Mouse (Mus musculus) embryonic facial prominence, embryonic 12.5 days (tissue): Measurements from ENCODE around the gene Zdhhc14. TPM values are rescaled to one million over a fixed set of nuclear protein-coding genes. Genes with fewer than 3 reads are reported as not detected.

Source experiments
- ATAC-seq: fragments of 200-750 bp; cut with Nextera tagmentation; 2 replicates; pipeline ENCODE4 v1.8.0; 2017; ENCODE audit not compliant: insufficient number of reproducible peaks, insufficient read depth, low FRiP score, low TSS enrichment
- H3K27ac ChIP-seq: fragments of 300-500 bp; sonication (generic); 2 replicates; pipeline ENCODE4 v1.5.1; 2016; ENCODE audit warnings: mild to moderate bottlenecking
- H3K27me3 ChIP-seq: fragments of 300-500 bp; sonication (generic); 2 replicates; pipeline ENCODE4 v1.6.1; 2016; ENCODE audit warnings: mild to moderate bottlenecking, moderate library complexity
- H3K36me3 ChIP-seq: fragments of 300-500 bp; sonication (generic); 2 replicates; pipeline ENCODE4 v1.6.1; 2016; ENCODE audit warnings: mild to moderate bottlenecking
- H3K4me1 ChIP-seq: fragments of 300-500 bp; sonication (generic); 2 replicates; pipeline ENCODE4 v1.6.1; 2016
- H3K4me2 ChIP-seq: fragments of 300-500 bp; sonication (generic); replicated peaks from 2 replicates; pipeline ENCODE4 v1.6.1; 2016; ENCODE audit warnings: mild to moderate bottlenecking, moderate library complexity
- H3K4me3 ChIP-seq: fragments of 300-500 bp; sonication (generic); 2 replicates; pipeline ENCODE4 v1.5.1; 2016; ENCODE audit warnings: mild to moderate bottlenecking
- H3K9ac ChIP-seq: fragments of 300-500 bp; sonication (generic); 2 replicates; pipeline ENCODE4 v1.6.1; 2016; ENCODE audit warnings: mild to moderate bottlenecking, moderate library complexity
- H3K9me3 ChIP-seq: fragments of 300-500 bp; sonication (generic); 2 replicates; pipeline ENCODE4 v1.6.1; 2016; ENCODE audit warnings: mild to moderate bottlenecking, moderate library complexity
- WGBS: fragments of 180-500 bp; shearing (Covaris S2); methylation state at CpG from one replicate; pipeline ENCODE4 v1.1.7; 2016; 5-methylcytosine and 5-hydroxymethylcytosine counted together
- polyA plus RNA-seq: library from polyadenylated mRNA; unstranded; fragments of >200 nt; fragmentation: Nextera tagmentation; extraction: Ambion mirVana; gene quantifications from 2 replicates; pipeline ENCODE4 v1.2.1, GENCODE M21; 2016

Zdhhc14 gene
- polyA plus RNA-seq, 1 experiment from 2014 or later, result 4.0 TPM

DNA sequence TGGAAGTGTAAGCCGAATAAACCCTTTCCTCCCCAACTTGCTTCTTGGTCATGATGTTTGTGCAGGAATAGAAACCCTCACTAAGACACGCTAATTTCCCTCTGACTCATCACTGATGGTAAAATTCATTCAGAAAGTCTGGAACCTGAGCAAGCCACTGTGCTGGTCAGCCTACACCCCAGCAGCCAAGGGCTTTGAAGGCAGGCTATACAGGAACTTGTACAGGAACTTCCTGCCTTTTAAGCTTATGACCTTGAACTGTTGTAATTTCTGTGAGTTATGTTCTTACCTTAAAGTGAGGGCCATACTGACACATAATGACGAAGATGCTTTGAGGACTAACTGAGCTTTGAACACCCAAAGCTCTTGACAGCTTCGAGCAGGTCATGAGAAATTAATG lies 67.9 kb downstream of the Zdhhc14 start:
- 85% methylated on average over 4 of the region's 4 CpGs for WGBS
- Histone ChIP-seq H3K4me1 (no peaks in the 10 kb centered on the region), H3K27ac (no peak overlapping the region), H3K4me3 (no peak overlapping the region), H3K9me3 (no peaks in the 10 kb centered on the region), H3K9ac (no peak overlapping the region), H3K4me2 (no peak overlapping the region), H3K27me3 (no peaks in the 10 kb centered on the region), H3K36me3 (no peaks in the 10 kb centered on the region)
- no peak for ATAC-seq

DNA sequence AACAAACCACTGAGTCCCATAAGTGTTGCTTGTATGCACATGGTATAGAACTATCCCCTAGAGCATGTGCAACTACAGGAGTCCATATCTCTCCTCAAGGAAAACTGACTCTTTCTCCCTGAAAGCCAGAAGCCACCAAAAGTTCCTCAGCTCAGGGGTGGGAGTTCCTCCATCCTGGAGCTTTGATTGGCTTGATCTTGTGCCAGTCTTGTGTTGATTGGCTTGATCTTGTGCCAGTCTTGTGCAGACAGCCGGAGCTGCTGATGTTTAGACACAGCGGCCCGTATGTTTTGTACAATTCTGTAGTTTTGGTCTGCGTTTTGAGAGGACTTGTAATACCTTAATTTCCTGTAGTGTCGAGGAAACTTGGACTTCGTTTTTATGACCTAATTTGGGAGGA lies 70.8 kb downstream of the Zdhhc14 start:
- no peak for ATAC-seq
- no peak overlapping the region for H3K9ac ChIP-seq
- no peaks in the 10 kb centered on the region for H3K27me3 ChIP-seq
- H3K4me2 ChIP-seq, result no peak overlapping the region
- H3K4me1 ChIP-seq, result no peaks in the 10 kb centered on the region
- no peak overlapping the region for H3K4me3 ChIP-seq
- WGBS, result 89% methylated on average over 6 of the region's 6 CpGs
- H3K27ac ChIP-seq, result no peak overlapping the region
- no peaks in the 10 kb centered on the region for H3K9me3 ChIP-seq
- H3K36me3 ChIP-seq, result no peaks in the 10 kb centered on the region

DNA sequence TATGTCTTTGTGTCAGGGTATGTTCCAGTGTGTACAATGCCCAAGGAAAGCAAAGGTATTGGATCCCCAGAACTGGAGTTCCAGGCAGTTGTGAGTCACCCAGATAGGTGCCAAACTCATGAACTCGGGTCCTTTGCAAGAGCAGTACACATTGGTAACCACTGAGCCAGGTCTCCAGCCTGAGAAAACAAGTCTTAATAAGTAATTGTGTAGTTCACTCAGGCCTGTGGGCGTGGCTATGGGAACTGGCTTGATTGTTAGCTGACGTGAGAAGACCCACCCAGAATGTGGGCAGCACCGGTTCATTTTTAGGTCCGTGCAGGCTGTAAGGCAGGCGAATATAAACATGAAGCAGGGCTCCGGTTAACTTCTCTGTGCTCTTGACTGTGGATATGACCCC lies 73.6 kb downstream of the Zdhhc14 start:
- no peaks in the 10 kb centered on the region for H3K9me3 ChIP-seq
- H3K27ac ChIP-seq, result no peak overlapping the region
- 82% methylated on average over 7 of the region's 7 CpGs for WGBS
- no peak for ATAC-seq
- H3K4me2 ChIP-seq, result no peak overlapping the region
- H3K4me1 ChIP-seq, result no peaks in the 10 kb centered on the region
- no peaks in the 10 kb centered on the region for H3K36me3 ChIP-seq
- no peak overlapping the region for H3K4me3 ChIP-seq
- no peaks in the 10 kb centered on the region for H3K27me3 ChIP-seq
- H3K9ac ChIP-seq, result no peak overlapping the region

DNA sequence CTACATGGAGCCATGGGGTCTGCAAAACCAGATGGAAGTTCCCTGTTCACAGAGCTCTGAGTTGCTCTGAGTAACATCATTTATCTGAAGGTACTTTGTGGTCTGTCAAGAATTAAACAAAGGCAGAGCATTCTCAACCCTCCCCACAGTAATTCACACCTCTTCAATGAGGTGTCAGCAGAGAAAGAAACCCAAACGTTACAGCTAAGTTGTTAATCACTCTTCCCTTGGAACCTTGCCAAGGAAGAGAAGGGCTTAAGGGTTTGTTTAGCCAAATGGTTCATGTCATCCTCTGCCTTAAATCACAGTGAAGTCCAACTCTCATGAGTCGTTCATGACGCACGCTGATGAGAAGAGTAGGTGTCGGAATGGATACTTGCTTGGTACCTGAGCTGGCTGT lies 75.6 kb downstream of the Zdhhc14 start:
- no peaks in the 10 kb centered on the region for H3K4me1 ChIP-seq
- no peak for ATAC-seq
- no peak overlapping the region for H3K4me3 ChIP-seq
- H3K36me3 ChIP-seq, result no peaks in the 10 kb centered on the region
- no peak overlapping the region for H3K27ac ChIP-seq
- H3K9ac ChIP-seq, result no peak overlapping the region
- no peaks in the 10 kb centered on the region for H3K9me3 ChIP-seq
- WGBS, result 74% methylated on average over 5 of the region's 5 CpGs
- H3K4me2 ChIP-seq, result no peak overlapping the region
- no peaks in the 10 kb centered on the region for H3K27me3 ChIP-seq

DNA sequence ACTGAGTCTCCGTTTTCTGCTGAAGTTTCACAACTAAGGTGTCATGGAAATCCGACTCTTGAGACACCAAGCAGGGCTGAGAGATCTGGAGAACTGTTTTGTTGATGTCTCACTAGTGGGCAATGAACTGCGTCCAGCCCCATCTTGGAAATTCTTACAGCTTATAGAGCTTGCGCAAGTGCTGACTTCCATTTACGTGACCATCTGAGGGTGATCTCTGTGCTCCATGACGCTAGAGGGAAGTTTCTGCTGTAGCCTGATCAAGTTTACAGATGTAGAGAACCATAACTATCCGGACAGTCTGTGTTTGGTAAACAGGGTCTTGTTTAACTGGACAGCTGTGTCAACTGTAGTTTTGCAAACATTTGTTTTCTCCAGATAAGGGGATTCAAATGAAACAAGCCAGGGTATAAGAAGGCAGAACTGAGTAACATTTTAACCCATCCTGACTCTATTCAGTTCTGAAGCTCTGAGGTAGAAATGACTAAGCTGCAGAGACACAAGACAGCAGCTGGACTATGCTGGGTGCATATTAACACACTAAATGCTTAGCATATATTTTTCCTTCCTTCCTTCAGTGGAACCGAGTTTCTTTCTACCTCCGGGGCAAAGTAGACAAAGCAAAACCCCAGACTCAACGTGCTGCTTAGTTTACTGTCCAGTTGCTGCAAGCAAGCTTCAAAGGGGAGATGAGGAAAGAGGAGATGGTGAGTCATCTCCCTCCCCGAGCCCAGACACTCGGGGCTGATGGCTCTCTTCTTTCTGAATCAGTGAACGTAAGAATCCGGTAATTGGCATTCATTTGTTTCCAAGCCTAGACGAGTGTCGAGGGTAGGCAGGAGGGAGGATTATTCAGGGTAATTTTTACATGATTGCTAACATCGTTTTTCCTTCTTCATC lies 77.0 kb downstream of the Zdhhc14 start:
- H3K9ac ChIP-seq, result no peak overlapping the region
- no peak for ATAC-seq
- H3K27ac ChIP-seq, result no peak overlapping the region
- no peaks in the 10 kb centered on the region for H3K27me3 ChIP-seq
- no peaks in the 10 kb centered on the region for H3K4me1 ChIP-seq
- 72% methylated on average over 17 of the region's 17 CpGs for WGBS
- no peak overlapping the region for H3K4me2 ChIP-seq
- no peak overlapping the region for H3K4me3 ChIP-seq
- no peaks in the 10 kb centered on the region for H3K9me3 ChIP-seq
- no peaks in the 10 kb centered on the region for H3K36me3 ChIP-seq

DNA sequence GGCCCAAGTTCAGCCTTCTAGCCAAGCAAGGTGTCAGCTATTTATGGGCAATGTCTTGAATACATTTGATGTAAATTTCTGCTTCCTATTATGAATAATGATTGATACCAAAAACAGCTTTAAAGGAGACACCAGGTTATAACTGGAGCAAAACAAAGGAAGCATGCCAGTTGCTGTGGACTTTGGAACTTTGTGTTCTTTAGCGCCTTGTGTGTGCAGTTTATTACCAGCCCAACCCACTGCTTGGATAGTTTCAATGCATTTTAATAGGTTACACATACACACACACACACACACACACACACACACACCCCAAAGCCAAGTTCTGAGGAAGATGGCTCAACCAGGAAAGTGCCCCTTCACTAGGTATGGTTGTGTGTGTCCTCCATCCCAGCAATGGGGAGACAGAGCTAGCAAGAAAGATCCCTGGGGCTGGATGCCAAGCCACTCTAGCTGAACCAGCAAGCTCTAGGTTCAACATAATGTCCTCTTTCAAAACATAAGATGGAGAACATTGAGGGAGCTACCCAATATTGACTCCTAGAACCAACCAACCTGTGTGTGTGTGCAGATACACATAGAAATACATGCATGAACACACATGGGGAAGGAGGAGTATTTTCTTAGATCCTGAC lies 79.9 kb downstream of the Zdhhc14 start:
- Histone ChIP-seq H3K4me1 (no peaks in the 10 kb centered on the region), H3K9ac (no peak overlapping the region), H3K27me3 (no peaks in the 10 kb centered on the region), H3K4me2 (no peak overlapping the region), H3K4me3 (no peak overlapping the region), H3K36me3 (no peaks in the 10 kb centered on the region), H3K27ac (no peak overlapping the region), H3K9me3 (no peaks in the 10 kb centered on the region)
- no peak for ATAC-seq
- WGBS, result 100% methylated on average over 1 of the region's 1 CpGs

DNA sequence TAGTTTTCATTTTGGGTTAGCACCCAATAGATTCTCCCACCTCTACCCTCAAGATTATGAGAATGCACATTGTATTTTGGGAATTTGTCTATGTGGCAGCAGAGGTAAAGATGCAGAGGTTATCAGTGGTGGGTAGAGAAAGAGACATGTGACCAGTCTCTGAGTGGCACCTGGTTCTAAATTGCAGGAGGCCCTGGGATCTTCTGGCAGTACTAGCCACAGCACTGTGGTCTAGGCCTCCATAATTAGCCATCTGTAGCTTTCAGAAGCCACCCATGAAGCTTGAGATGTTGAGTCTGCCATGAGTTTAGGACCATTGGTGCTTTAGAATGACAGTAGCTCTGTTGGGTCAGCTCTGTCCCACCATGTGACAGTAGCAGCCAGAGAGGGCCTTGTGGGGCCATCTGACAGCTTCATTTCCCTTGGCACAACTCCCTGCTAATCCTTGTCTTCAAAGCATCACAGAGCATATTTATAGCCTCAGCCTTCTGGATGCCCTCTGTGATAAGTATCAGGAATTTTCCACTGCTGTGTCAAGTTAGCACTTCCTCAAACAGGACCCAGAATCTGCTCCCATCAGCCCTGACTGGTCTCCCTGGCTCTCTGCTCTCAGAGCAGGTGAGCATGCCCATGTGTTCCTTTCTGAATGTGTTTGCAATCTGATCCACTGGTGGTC lies 80.5 kb downstream of the Zdhhc14 start:
- H3K27me3 ChIP-seq, result no peaks in the 10 kb centered on the region
- no peaks in the 10 kb centered on the region for H3K36me3 ChIP-seq
- ATAC-seq, result no peak
- H3K4me2 ChIP-seq, result no peak overlapping the region
- no peak overlapping the region for H3K9ac ChIP-seq
- no peak overlapping the region for H3K27ac ChIP-seq
- H3K9me3 ChIP-seq, result no peaks in the 10 kb centered on the region
- H3K4me3 ChIP-seq, result no peak overlapping the region
- H3K4me1 ChIP-seq, result no peaks in the 10 kb centered on the region; the same call in 1 of the 2 replicates

DNA sequence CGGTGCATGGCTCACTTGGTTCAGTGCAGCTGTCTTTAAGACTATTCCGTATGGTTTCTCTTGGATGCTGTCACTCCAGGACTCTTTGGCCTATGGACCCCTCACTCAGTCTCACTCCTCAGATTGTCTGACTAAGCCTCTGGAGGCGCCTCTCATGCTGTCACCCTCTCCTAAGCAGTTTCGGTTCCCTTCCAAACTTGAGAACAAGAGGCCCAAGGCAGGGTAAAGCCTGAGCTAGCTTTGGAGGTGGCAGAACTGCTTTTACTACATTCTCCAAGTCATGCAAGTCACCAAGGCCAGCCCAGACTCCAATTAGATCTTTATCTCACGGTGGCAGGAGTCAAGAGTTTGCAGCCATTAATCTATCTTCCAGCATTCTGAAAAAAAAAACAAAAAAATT lies 82.3 kb downstream of the Zdhhc14 start:
- WGBS, result 75% methylated on average over 5 of the region's 5 CpGs
- ATAC-seq, result no peak
- no peaks in the 10 kb centered on the region for H3K27me3 ChIP-seq
- H3K4me2 ChIP-seq, result no peak overlapping the region
- H3K36me3 ChIP-seq, result no peaks in the 10 kb centered on the region
- no peak overlapping the region for H3K9ac ChIP-seq
- H3K4me3 ChIP-seq, result no peak overlapping the region
- no peaks in the 10 kb centered on the region; the same call in 1 of the 2 replicates for H3K4me1 ChIP-seq
- no peaks in the 10 kb centered on the region for H3K9me3 ChIP-seq
- no peak overlapping the region for H3K27ac ChIP-seq

DNA sequence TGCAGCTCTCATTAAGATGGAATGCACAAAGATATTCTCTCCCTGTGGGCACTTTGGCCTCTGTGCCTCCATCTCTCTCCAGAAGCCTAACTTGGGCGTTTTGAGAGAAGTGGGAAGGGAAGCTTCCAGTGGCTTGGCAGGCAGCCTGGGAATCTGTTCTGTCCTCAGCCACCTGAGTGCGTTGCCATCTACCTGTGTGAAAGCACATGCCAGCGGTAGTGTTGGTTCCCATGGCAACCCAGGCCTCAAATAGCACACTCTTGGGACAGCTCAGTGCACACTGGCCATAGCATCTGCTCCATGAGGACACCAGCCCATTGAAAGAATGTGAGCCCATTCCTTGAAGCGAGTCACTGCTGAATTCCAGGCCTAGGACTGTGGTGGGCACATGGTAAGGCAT lies 83.2 kb downstream of the Zdhhc14 start:
- no peak overlapping the region for H3K4me2 ChIP-seq
- H3K36me3 ChIP-seq, result no peaks in the 10 kb centered on the region
- no peaks in the 10 kb centered on the region for H3K27me3 ChIP-seq
- WGBS, result 63% methylated on average over 4 of the region's 4 CpGs
- H3K9me3 ChIP-seq, result no peaks in the 10 kb centered on the region
- H3K27ac ChIP-seq, result no peak overlapping the region
- H3K4me1 ChIP-seq, result no peaks in the 10 kb centered on the region; the same call in 1 of the 2 replicates
- ATAC-seq, result no peak
- H3K4me3 ChIP-seq, result no peak overlapping the region
- H3K9ac ChIP-seq, result no peak overlapping the region

DNA sequence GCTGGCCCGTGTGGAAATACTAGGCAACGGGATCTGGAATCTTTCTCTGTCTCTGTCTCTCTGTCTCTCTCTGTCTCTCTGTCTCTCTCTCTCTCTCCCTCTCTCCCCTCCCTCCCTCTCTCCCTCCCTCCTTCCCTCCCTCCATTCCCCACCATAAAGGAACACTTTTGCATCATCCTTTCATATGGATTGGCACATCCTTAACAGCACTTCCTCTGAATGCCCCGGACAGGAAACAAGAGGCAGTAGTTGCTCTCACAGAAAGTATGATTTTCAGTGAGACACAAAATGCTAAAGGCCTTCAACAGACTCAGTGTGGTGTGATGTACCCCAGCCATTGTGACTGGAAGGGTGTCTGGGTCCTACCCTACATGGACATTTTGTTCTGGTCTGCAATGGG lies 89.9 kb downstream of the Zdhhc14 start:
- no peak overlapping the region for H3K27ac ChIP-seq
- no peak for ATAC-seq
- no peak overlapping the region for H3K4me2 ChIP-seq
- no peaks in the 10 kb centered on the region; the same call in none of the 2 replicates for H3K4me1 ChIP-seq
- no peak overlapping the region for H3K4me3 ChIP-seq
- WGBS, result 91% methylated on average over 3 of the region's 3 CpGs
- no peaks in the 10 kb centered on the region for H3K27me3 ChIP-seq
- no peaks in the 10 kb centered on the region for H3K36me3 ChIP-seq
- H3K9me3 ChIP-seq, result no peaks in the 10 kb centered on the region
- no peak overlapping the region for H3K9ac ChIP-seq

DNA sequence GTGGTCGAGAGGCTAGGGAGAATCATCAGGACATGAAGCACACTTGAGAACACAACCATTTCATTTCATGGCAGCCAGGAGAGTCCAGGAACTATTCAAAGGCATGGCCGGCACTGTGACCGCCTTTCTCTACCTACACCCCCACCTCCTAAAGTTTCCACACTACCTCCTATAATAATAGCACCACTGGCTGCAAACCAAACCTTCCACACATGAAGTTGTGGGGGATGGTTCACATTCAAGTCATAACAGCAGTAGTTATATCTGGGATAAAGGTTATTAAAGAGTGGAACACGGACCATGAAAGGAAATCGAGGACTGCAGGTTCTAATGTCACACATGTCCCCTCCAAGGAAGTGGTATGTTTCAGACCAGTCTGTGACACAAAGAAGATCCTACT lies 90.6 kb downstream of the Zdhhc14 start:
- Histone ChIP-seq H3K4me2 (no peak overlapping the region), H3K36me3 (no peaks in the 10 kb centered on the region), H3K27me3 (no peaks in the 10 kb centered on the region), H3K9ac (no peak overlapping the region), H3K4me3 (no peak overlapping the region), H3K9me3 (no peaks in the 10 kb centered on the region), H3K27ac (no peak overlapping the region), H3K4me1 (no peaks in the 10 kb centered on the region; the same call in none of the 2 replicates)
- no peak for ATAC-seq
- 85% methylated on average over 5 of the region's 5 CpGs for WGBS
